Mouse (Mus musculus): ENCODE measurements around the gene Gm21885.

DNA sequence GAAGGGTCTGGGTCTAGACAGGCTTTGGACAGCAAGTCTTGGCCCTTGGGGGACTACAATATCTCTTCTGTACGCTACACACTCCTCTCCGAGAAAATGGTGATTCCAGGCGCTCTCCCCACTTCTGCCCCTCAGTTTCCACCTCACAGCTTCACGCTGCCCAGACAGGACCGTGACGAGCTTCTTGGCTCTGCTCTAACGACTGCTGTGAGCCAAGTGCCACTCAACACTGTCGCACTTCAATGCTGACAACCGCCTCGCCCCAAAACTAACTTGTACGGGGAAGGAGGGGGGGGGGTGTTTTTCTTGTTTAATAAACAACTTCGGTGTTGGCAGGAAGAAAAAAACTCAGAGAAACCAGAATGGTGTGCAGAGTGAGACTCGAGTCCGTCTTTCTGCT lies 23.7 kb upstream of the Gm21885 start:
- TF ChIP-seq GATA1 (IDR thresholded peaks at IDR 0.05; ENCODE audit: low read length) (no peak), TAL1 (IDR thresholded peaks at IDR 0.05; ENCODE audit: low read length) (no peak)
